Mouse (Mus musculus) urinary bladder, postnatal 14 days (tissue): ENCODE data around the gene Gm26566.
"Not testable (repeated sequence)": the region's sequence is repeated elsewhere in the genome, so short reads cannot be mapped to it uniquely, and the experiment has no call there.

ENCODE experiments used
- DNase-seq: peaks from one replicate; pipeline ENCODE4 v3.0.0; 2021; ENCODE audit warnings: low spot score

The Gm26566 gene

GRCm38 (mm10) chr4:88739036-88739435 lies 17.4 kb downstream of the Gm26566 start:
- no peak for DNase-seq

- DNase-seq = no peak
Observed at GRCm38 (mm10) chr4:88741426-88741825, 19.8 kb downstream of the Gm26566 start.

- DNase-seq = no peak
Observed at GRCm38 (mm10) chr4:88742771-88743371, 21.3 kb downstream of the Gm26566 start.

- DNase-seq = no peak
Observed at GRCm38 (mm10) chr4:88744207-88744606, 22.6 kb downstream of the Gm26566 start.

- DNase-seq = no peak
Observed at GRCm38 (mm10) chr4:88749926-88750325, 28.3 kb downstream of the Gm26566 start.

- peak; percentile 62 for DNase-seq
Observed at GRCm38 (mm10) chr4:88754818-88755340, 33.3 kb downstream of the Gm26566 start, which contains the start of gene Gm13271. TSS of gene Gm13271 (plus strand) at chr4:88754868.

GRCm38 (mm10) chr4:88756581-88757513 lies 35.2 kb downstream of the Gm26566 start:
- peak; percentile 12 for DNase-seq

- peak; percentile 87 for DNase-seq
Observed at GRCm38 (mm10) chr4:88757628-88758031, 36.0 kb downstream of the Gm26566 start.

- DNase-seq = not testable (repeated sequence)
Observed at GRCm38 (mm10) chr4:88758751-88759150, 37.1 kb downstream of the Gm26566 start.

- DNase-seq = peak; percentile 22
Observed at GRCm38 (mm10) chr4:88759610-88760268, 38.1 kb downstream of the Gm26566 start, which contains the start of gene Gm13283. TSS of gene Gm13283 (plus strand) at chr4:88760119.

- peak; percentile 80 for DNase-seq
Observed at GRCm38 (mm10) chr4:88760431-88760830, 38.8 kb downstream of the Gm26566 start.

GRCm38 (mm10) chr4:88761776-88762175 lies 40.2 kb downstream of the Gm26566 start:
- peak; percentile 71 for DNase-seq

- peak; percentile 10 for DNase-seq
Observed at GRCm38 (mm10) chr4:88762341-88762740, 40.7 kb downstream of the Gm26566 start.

- peak; percentile 56 for DNase-seq
Observed at GRCm38 (mm10) chr4:88763384-88764018, 41.9 kb downstream of the Gm26566 start.
